10 mouse cellular contexts compared by ENCODE assay signal in the genomic region with DNA sequence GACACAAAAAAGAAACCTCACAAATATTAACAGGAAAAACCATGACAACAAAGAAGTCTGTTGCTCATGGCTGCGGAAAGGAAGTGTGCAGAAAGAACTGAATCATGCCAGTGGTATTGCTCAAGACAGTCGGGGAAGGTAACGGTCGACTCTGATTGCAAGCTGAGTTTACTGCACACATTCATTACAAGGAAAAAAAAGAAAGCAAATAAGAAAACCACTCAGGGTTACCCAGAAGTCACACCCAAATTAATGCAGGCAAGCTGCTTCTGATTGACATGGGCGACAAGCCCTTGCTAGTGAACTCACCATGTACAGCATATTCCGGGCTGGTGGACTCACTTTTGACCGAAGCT. TPM values are rescaled to one million over a fixed set of nuclear protein-coding genes. Genes with fewer than 3 reads are reported as not detected.
DNase-seq lines count a peak whose midpoint lies in the region; ATAC-seq and TF ChIP-seq lines count a peak whose summit lies in the region.
"Had no signal": no experiment of that assay in that cellular context is flagged by ENCODE, and none has a peak within 500 bp of the region (broad histone marks: within the 10 kb centered on the region; RNA-seq: fewer than 3 reads in every experiment).

No protein-coding gene starts in this region.

- DNase-seq in heart, adult 18-20 months, result no peak
- DNase-seq in liver, embryonic 13.5 days, result no peak
- DNase-seq in cerebellum, adult 9-10 months, result no peak
- no peak for DNase-seq in cerebellum, postnatal 14 days
- DNase-seq in layer of hippocampus, postnatal 36 days, result no peak
- DNase-seq: cerebellum, adult 9-11 months; right cerebral cortex, postnatal 25 days had no signal

- peak overlapping the region; percentile 10; the same call in 1 of the 2 replicates for H3K4me3 ChIP-seq in heart, embryonic 15.5 days
- peak overlapping the region; percentile 32 for H3K4me3 ChIP-seq in liver, embryonic 13.5 days (replicated peaks)
- H3K4me3 ChIP-seq in small intestine, adult 2 months (ENCODE audit: low read depth, low read length), result peak overlapping the region; percentile 48; the same call in 1 of the 2 replicates

- H3K9me3 ChIP-seq in heart, embryonic 15.5 days (replicated peaks), result no peaks in the 10 kb centered on the region
- no peaks in the 10 kb centered on the region for H3K9me3 ChIP-seq in liver, embryonic 13.5 days (replicated peaks)

- no peaks in the 10 kb centered on the region for H3K4me1 ChIP-seq in heart, embryonic 15.5 days (replicated peaks)
- H3K4me1 ChIP-seq in liver, embryonic 13.5 days (replicated peaks), result peaks cover 19% of the 10 kb centered on the region
- H3K4me1 ChIP-seq in small intestine, adult 2 months (ENCODE audit: control insufficient read depth, insufficient read depth, insufficient read length, low read length), result no peaks in the 10 kb centered on the region

- no peaks in the 10 kb centered on the region for H3K27me3 ChIP-seq in heart, embryonic 15.5 days
- H3K27me3 ChIP-seq in liver, embryonic 13.5 days, result no peaks in the 10 kb centered on the region
- no peaks in the 10 kb centered on the region for H3K27me3 ChIP-seq in small intestine, adult 2 months (ENCODE audit: control insufficient read depth, insufficient read depth, low read length)

- H3K27ac ChIP-seq in heart, embryonic 15.5 days, result no peak overlapping the region
- H3K27ac ChIP-seq in liver, embryonic 13.5 days, result peak overlapping the region; percentile 51; the same call in 1 of the 2 replicates
- H3K27ac ChIP-seq in small intestine, adult 2 months (ENCODE audit: insufficient read depth, low read depth, low read length), result peak overlapping the region; percentile 64

- no peak overlapping the region for H3K9ac ChIP-seq in heart, embryonic 15.5 days
- H3K9ac ChIP-seq in liver, embryonic 13.5 days, result no peak overlapping the region

- no peak for ATAC-seq in heart, embryonic 15.5 days (replicated peaks; ENCODE audit: insufficient number of reproducible peaks, insufficient read depth, low FRiP score, low read depth)
- ATAC-seq in activated CD4-positive, CD25-positive, alpha-beta regulatory T cell, adult 4 months, result peak; percentile 43
- no peak for ATAC-seq in liver, embryonic 13.5 days (ENCODE audit: low read depth)

- 0 out of 2 replicates have a peak overlapping the region, but pooled peaks have one; percentile 21 for H3K4me2 ChIP-seq in heart, embryonic 15.5 days
- peak overlapping the region; percentile 37; the same call in 1 of the 2 replicates for H3K4me2 ChIP-seq in liver, embryonic 13.5 days

- no peak for TF ChIP-seq POLR2A in small intestine, adult 2 months (IDR thresholded peaks at IDR 0.05; ENCODE audit: low read depth, low read length)

- 80% methylated on average over 7 of the region's 7 CpGs for WGBS in heart, embryonic 15.5 days
- 43% methylated on average over 7 of the region's 7 CpGs for WGBS in liver, embryonic 13.5 days (ENCODE audit: insufficient replicate concordance)
- WGBS in small intestine, adult 2 months, result 14% methylated on average over 7 of the region's 7 CpGs

- no peaks in the 10 kb centered on the region for H3K36me3 ChIP-seq in heart, embryonic 15.5 days
- no peaks in the 10 kb centered on the region for H3K36me3 ChIP-seq in liver, embryonic 13.5 days
- H3K36me3 ChIP-seq in small intestine, adult 2 months (ENCODE audit: control insufficient read depth, insufficient read depth, low read length), result no peaks in the 10 kb centered on the region

- no peak for TF ChIP-seq CTCF in small intestine, adult 2 months (IDR thresholded peaks at IDR 0.05; ENCODE audit: extremely low read depth, insufficient read length, insufficient replicate concordance, low read depth, low read length)

RNA-seq across cellular contexts. Expression of a gene that starts 5.9 kb away (rescaled TPM):
- 2.3 and 7.2 TPM in 2 replicates for polyA plus RNA-seq in heart, embryonic 15.5 days (2015; fragmentation: Nextera tagmentation; extraction: Ambion mirVana)
- total RNA-seq in heart, adult 18-20 months (2021), result 1 to 10 TPM; 1.1 to 1.7 TPM
- polyA plus RNA-seq in activated CD4-positive, CD25-positive, alpha-beta regulatory T cell, adult 4 months (2017; shearing (Covaris generic)), result 100 to 1,000 TPM; 129 to 142 TPM
- polyA plus RNA-seq in liver, embryonic 13.5 days (2015; fragmentation: Nextera tagmentation; extraction: Ambion mirVana), result 8.6 and 8.7 TPM in 2 replicates
- 11.2 and 13.2 TPM in 2 replicates for polyA plus RNA-seq in small intestine, adult 2 months (2012; rRNA removed)
- 1 to 10 TPM; 1.4 to 1.9 TPM for total RNA-seq in layer of hippocampus, postnatal 36 days (2021)

RNA-seq across cellular contexts. Expression of a gene that starts 24.1 kb away (rescaled TPM):
- polyA plus RNA-seq in heart, embryonic 15.5 days (2015; fragmentation: Nextera tagmentation; extraction: Ambion mirVana), result 23.3 and 25.0 TPM in 2 replicates
- total RNA-seq in heart, adult 18-20 months (2021), result 10 to 100 TPM; 26.8 to 31.6 TPM
- 10 to 100 TPM; 41.2 to 41.9 TPM for polyA plus RNA-seq in activated CD4-positive, CD25-positive, alpha-beta regulatory T cell, adult 4 months (2017; shearing (Covaris generic))
- polyA plus RNA-seq in liver, embryonic 13.5 days (2015; fragmentation: Nextera tagmentation; extraction: Ambion mirVana), result 27.5 and 37.6 TPM in 2 replicates
- polyA plus RNA-seq in small intestine, adult 2 months (2012; rRNA removed), result 0.83 and 1.2 TPM in 2 replicates
- 10 to 100 TPM; 40.2 to 40.6 TPM for total RNA-seq in layer of hippocampus, postnatal 36 days (2021)

Comparison
In these comparisons a context has a peak if more than half of its experiments do, and no peak if none do; other contexts are left out.
1. RNA of a gene that starts 24.1 kb away (polyA plus RNA-seq): 41.2 to 41.9 TPM in activated CD4-positive, CD25-positive, alpha-beta regulatory T cell, adult 4 months, 27.5 to 37.6 TPM in liver, embryonic 13.5 days and 23.3 to 25.0 TPM in heart, embryonic 15.5 days; 0.83 to 1.2 TPM in small intestine, adult 2 months; every median in the first group is over 10 times any median in the second.
2. Peak in every context shown above with its lines, with median percentiles within 50 percentile points of each other: H3K4me3 ChIP-seq.